Mouse (Mus musculus) thymus, postnatal 36 days (tissue): ENCODE measurements around the gene Tmem260.
"Not testable (repeated sequence)": the region's sequence is repeated elsewhere in the genome, so short reads cannot be mapped to it uniquely, and the experiment has no call there.

ENCODE experiments used
- DNase-seq, 2 experiments: peaks; one replicate each; pipeline ENCODE4 v3.0.0; 2022; ENCODE audit warnings: mixed read lengths in 2 of 2

Tmem260 gene

DNA sequence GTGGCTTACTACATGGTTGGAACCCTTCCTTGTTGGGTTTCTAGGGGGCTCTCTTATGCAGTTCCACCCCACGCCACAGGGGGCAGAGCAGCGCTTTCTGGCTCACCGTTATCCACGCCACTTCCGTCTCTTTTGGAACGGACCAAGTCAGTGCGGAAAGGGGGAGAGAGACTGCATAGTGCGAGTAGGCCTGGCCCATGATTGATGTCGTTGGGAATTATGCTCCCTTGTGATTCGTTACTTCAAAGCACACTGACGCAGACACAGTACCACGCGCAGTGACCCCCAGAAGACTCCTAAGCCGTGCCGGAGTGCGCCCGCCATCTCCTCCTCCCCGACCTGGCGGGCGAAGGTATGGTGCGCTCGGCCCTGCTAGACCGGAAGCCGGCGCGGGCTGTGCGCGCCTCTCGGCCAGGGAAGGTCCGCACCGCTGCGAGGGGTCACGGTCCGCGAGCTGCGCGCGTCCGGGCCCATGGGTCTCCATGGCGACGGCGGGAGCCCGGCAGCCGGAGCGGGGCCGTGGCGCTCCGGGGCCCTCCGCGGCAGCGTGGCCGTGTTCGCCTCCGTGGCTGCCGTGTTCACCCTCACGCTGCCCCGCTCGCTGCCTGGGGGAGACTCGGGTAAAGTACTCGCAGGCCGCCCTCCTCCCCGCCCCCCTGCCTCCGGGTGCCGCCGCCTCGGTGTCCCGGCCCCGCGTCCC, at the start of gene Tmem260:
Tmem260 (plus strand) TSS at position 141 of the 700 bp plus-strand sequence.
- peak; percentile 89 to 94 for DNase-seq

DNA sequence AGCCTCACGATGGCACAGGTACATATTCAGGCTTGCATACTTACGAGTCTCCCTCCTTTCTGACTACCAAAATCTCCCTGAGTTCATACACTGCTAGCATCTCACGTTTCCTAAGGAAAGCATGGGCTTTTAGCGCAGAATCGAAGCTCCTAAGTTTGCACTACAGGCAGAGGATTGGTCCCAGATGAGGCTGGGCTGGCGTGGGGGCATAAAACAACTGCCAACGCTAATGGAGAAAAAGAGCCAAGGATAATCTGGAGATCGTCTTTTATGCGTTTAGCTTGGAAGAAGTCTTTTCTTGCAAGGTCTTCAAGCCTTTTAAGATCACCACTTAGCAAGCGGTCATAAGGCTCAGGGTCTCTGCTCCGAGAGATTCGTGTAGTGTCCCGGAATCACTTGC, 39.8 kb upstream of the Tmem260 start:
- DNase-seq = no peak

DNA sequence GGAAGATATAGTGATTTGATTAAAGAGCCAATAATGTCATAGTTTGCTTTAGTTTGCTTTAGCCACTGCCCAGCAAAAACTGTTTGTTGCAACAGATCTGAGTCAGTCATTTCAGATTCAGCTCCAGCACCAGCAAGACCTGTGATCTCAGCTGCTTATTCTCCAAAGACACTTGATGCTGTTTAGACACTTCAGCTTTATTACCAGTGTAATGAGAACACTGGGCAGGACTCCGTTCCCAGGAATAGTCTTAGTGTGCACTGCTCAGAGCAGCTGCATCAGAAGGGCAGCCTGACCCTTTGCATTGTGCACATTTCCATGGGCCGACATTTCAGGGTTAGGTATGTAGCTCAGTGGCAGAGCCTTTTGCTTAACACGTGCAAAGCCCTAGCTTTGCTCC, 28.9 kb upstream of the Tmem260 start:
- DNase-seq = no peak

DNA sequence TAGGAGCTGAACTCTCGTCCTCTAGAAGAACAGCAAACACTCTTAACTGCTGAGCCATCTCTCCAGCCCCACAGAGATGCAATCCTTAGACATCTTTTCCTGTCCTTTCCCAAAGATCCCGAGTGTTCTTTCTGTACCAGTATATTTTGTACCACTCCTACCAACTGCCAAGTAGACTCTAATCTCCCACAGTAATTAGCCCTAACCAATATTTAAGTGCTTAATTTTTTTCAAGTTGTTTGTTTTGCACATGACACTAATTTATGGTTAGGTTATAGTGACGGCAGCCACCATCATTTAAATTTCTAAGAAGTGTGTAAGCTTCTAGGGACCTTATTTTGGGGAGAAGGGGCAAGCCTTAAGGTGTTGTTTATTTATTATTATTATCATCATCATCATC, 27.7 kb upstream of the Tmem260 start:
- DNase-seq = no peak

DNA sequence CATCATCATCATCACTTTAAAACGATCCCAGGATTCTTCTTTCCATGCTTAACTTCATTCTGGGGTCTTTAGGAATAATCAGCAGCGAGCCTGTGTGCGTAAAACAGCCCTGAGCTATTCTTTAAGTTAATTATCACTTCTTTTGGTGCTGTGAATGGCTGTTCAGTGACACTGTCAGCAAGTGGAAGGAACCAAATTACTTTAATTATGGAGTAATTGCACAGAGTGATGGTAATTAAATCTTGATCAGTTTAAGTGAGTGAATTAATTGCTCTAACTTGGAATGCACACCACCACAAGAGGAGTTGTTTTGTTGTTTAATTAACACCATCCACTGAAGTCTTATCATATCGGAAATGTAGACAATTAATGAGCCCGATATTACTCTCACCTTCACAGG, 27.3 kb upstream of the Tmem260 start:
- DNase-seq = no peak

- DNase-seq = peak; percentile 35 to 55
Observed at GRCm38 (mm10) chr14:48421476-48421875, 24.4 kb upstream of the Tmem260 start.

DNA sequence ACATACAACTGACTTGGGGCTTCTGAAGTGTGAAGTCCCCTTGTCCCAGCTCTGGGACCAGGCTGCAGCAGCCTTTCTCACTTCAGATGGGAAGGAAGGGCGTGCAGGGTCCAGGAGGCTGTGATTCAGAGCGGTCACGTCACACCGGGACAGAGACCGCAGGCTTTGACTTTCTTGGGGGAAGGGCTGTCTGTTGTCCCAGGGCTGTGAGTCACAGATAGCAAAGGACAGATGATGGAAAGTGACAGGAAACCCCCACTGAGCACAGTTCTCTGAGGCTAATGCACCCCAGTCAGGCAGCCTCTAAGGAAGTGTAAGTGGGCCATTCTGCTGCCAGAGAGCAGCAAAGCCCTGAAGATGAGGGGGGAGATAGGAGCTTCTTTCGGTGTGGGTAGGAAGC, 23.9 kb upstream of the Tmem260 start:
- peak; percentile 66 to 79 for DNase-seq

GRCm38 (mm10) chr14:48422436-48422835, 23.5 kb upstream of the Tmem260 start:
- peak; percentile 44 to 50 for DNase-seq

DNA sequence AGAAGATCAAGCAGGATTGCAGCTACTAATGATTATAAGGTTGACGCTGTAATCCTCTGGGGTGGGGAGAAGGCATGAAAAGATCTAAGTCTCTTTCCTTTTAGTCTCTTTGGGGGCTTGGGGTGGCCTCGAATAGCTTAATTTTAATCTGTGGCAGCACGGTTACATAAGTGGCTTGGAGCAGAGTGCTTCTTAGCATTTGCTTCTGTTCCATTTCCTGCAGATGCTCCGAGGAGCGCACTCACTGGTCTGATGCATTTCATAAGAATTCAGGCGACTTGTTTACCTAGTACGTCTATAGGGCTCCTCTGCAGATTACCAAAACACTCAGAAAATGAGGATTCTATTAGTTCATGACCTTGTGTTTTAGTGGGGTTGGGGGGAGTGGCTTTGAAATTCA, 23.0 kb upstream of the Tmem260 start:
- DNase-seq = peak; percentile 33 to 39

DNA sequence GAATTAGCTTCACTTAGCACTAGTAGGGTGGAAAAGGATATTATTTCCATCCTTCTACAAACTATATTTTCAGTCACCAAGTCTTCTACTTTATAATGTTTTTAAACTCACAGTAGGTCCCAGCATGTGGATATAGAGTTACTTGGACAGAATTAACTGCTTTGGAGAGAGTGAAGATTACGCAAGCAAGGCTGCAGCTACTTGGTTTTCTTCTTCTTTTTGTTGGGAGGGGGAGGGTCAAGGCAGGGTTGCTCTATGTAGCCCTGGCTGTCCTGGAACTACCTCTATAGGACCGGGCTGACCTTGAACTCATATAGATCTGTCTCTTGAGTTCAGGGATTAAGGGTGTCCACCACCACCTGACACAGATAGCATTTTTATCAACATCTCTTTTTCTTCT, 13.9 kb upstream of the Tmem260 start:
- DNase-seq = no peak

DNA sequence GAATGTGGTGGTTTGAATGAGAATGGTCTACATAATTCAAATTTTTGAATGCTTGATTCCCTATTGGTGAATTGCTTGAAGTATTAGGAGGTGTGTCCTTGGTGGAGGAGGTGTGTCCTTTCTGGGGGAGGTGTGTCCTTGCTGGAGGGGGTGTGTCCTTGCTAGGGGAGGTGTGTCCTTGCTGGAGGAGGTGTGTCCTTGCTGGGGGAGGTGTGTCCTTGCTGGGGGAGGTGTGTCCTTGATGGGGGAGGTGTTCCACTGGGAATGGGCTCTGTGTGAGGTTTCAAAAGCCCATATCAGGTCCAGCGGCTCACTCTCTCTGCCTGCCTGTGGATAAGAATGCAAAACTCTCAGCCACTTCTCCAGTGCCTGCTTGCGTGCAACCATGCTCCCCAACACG, 2.1 kb upstream of the Tmem260 start:
- DNase-seq = no peak

DNA sequence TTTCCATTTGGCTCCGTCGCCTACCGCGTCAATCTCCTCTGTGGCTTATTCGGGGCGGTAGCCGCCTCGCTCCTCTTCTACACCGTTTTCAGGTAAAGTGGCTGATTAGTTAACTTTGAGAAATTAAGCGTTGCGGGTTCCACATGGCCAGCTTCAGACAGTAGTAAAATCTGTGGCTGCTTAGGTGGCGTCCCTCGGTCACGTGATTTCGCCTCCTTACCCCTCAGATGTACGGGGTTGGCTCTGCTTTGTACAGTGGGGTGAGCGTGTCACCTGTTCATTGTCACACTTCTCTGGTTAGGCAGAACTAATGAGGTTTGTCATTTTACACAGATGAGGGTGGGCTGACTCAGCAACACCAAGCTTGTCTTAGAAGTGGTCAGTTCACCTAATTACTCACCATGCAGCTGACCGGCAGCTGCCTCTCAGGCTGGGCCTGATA, 6.1 kb downstream of the Tmem260 start:
- DNase-seq = no peak

- no peak for DNase-seq
Observed at GRCm38 (mm10) chr14:48453411-48453810, 7.5 kb downstream of the Tmem260 start.

DNA sequence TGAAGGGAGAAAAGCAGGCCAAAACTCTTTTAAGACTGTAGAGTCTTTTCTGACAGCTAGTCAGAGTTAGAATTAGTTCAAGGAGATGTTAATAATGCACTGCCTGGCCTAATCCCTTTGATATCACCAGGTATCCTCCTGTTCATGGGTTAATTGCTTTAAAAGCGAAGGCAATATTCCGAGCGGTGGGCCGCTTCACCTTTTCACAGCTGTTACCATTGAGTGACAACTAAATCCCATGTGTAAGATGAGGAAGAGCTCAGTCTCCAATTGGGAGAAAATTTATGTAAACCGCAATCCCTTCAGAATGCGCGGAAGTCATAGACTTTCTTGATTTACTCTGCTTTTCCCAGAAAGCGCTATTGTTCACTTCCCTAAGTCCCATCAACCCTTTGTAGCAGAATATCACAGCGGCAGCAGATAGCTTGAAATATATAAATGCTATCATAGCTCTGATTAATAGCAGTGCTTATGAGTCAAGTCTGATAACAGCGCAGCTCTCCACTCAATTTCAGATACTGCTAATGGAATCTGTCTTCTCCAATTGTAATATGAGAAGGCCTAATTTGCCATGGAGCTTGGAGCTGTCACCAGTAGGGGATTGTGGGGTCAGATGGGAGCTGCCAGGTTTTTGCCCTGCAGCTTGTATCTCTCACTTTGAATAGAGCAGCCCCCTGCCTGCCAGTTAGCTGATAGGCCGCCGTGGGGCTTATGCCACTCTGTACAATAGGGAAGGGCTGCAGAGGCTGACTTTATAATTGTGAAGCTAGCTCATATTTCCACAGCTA, 10.6 kb downstream of the Tmem260 start:
- DNase-seq = no peak

- DNase-seq = peak; percentile 13 to 25
Observed at GRCm38 (mm10) chr14:48457288-48457938, 11.5 kb downstream of the Tmem260 start.

GRCm38 (mm10) chr14:48458901-48459300, 13.0 kb downstream of the Tmem260 start:
- DNase-seq = no peak

- DNase-seq = no peak
Observed at GRCm38 (mm10) chr14:48468339-48468738, 22.4 kb downstream of the Tmem260 start.

- no peak for DNase-seq
Observed at GRCm38 (mm10) chr14:48470742-48471487, 25.0 kb downstream of the Tmem260 start.

DNA sequence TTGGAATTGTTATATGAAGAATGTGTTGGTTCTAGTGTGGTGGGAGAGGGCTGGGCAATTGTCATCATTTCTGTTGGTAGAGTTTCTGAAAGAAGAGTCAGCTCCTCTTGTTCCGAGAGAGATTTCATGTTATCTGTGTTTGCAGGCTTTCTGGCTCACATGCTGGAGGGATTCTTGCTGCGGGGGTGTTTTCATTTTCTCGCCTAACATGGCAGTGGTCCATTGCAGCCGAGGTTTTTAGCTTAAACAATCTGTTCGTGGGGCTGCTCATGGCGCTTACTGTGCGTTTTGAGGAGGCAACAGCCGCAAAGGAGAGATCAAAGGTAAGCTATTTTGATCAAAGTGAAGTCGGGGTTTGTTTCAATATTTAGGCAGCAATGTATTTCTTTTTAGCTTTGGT, 26.3 kb downstream of the Tmem260 start:
- DNase-seq = no peak

DNA sequence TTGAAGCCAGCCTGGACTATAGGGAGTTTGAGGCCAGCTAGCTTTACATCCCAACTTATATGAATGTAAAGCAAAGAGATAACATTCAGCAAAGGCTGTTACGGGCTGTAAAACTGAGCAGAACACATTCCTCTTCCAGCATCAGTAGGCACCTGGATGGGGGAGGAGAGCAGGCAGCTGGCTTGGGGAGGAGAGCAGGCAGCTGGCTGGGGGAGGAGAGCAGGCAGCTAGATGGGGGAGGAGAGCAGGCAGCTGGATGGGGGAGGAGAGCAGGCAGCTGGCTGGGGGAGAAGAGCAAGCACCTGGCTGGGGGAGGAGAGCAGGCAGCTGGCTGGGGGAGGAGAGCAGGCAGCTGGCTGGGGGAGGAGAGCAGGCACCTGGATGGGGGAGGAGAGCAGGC, 29.4 kb downstream of the Tmem260 start:
- DNase-seq = no peak

DNA sequence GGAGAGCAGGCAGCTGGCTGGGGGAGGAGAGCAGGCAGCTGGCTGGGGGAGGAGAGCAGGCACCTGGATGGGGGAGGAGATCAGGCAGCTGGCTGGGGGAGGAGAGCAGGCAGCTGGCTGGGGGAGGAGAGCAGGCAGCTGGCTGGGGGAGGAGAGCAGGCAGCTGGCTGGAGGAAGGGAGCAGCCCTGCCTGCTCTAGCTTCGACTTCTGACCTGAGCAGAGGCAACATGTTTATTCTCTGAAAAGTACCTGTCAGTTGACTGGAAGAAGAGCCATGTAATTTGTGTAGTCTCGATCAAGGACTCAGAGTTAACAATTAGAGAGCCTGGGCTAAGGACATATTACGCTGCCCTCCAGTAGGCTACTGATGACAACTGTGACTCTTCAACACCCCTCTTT, 29.9 kb downstream of the Tmem260 start:
- DNase-seq = not testable (repeated sequence)

DNA sequence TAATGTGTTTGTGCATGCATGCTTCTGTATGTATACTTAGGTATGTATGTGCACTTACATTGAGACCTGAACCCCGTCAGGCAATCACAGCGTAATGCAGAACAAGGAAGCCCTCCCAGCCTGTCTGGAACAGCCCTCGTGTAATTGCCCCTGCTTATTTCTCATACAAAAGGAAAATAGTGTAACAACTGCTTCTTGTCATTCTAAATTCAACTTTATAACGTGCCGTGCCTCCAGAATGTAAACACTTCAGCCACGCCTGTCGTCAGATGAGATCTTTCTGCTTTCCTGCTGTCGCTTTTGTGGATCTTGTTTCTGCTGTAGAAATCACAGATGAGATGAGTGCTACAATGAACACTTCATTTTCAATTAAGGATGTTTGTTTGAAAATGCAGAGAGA, 30.4 kb downstream of the Tmem260 start:
- DNase-seq = no peak

- no peak for DNase-seq
Observed at GRCm38 (mm10) chr14:48481591-48481990, 35.7 kb downstream of the Tmem260 start.
